Mouse (Mus musculus) mesoderm, embryonic 11.5 days (tissue): Measurements from ENCODE around the gene Dnpep.

Experiments used
- DNase-seq: peaks from one replicate; pipeline ENCODE4 v3.0.0-alpha.2; 2012; ENCODE audit warnings: low read depth, low spot score

Dnpep gene

GRCm38 (mm10) chr1:75331271-75331670 is 13.5 kb upstream of the Dnpep start:
- DNase-seq, result no peak

DNA sequence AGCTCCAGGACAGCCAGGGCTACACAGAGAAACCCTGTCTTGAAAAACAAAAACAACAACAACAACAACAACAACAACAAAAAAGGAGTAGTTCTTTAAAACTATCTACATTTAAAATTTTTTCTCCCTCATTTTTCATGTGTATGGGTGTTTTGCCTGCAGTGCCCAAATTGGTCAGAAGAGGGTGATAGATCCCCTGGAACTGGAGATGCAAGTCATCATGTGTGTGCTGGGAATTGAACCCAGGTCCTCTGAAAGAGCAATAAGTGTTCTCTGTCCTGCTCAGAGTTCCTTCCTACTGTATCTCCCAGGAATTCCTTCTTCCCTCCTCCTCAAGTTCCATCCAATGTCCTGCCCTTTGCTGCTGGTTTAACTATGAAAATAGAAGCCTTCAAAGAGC is 9.7 kb upstream of the Dnpep start:
- DNase-seq, result no peak

DNA sequence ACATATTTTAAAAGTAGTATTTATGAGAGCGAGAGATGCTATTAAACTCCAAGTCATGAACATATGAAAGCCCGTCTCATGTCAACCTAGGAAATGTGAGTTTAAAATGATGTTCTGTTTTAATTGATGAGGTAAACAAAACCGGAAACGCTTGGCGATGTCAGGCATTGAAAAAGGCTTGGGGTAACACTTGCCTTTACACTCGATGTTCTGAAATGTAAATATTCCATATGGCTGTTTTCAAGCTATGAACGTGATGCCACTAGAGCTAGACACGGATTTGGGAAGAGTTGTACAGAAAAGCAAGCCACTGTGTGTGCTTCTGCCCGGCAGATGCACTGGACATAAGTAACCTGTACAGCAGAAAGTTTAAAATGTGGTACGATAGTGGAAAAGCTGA is 1.4 kb upstream of the Dnpep start:
- DNase-seq, result no peak

- DNase-seq, result no peak
These were observed 946 bp upstream of the Dnpep start for GRCm38 (mm10) chr1:75318736-75319135.

DNA sequence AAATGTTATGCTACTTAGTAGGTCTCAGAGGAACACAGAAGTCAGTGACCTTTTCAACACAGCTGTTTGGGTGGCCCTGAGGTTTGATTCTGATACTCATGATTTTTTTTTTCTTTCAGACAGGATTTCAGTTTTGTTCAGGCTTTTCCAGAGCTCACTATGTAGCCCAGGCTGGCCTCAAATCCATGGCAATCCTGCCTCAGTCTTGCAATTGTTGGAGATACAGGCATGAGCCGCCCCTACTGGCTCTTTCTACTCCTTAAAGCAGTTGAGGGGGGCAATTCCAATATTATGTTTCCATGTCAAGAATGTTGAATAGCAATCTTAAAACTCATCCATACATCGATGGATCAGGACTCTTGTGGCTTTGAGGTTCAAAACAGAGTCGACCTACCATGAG is 511 bp upstream of the Dnpep start:
- no peak for DNase-seq

DNA sequence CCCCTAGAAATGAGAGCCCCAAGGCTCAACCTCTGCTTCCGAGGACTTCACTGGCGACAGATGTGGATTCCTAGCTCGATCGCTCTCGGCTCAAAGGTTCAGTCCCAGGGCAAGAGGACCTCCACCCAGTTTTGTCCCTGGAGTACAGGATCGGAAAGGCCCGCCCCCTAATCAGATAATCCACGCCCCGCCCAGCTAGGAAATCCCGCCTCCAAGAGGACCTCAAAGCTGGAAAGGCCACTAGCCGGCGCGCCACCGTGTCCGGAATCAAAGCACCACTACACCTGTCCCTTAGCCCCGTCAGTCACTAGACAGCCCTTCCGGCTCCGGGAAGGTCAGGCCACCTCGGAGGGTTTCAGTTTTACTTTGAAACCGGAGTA is 939 bp downstream of the Dnpep start:
- peak; percentile 80 for DNase-seq

DNA sequence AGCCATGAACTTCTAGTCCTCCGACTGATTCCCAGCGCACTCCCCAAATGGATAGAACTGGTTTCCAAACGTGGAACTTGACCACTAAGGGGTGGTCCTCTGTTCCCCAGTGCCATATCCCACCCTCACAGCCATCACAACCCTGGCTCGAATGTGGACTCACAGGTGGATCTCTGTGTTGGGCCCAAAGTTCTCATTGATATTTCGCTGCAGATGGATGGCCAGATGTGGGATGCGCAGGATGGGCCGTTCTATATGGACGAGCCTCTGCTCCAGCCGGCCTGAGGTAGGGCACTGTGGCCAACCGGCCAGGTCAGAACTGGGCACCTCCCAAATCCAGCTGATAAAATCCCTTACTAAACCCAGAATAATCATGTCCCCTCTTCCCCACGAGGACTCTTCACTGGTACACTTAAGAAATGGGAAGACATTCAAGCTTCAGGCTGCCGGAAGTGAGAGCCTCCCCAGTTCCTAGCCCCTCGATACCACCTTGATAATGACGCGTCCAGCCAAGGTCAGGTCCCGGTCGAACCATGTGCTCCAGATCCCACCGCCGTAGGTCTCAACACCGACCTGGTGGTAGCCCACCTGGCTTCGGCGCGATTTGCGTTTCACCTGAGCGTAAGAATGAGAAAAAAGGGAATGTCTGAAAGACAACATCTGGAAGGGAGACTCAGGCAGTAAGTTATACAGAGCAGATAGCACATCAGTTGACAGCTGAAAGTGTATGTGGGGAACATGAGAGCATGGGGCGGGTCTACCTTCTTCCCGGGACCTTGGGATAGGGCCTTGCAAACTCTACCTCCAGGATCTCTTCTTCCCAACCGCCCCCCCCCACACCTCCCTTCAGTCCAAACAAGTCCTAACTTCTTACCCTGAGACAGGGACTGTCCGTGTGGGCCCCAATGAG is 2.1 kb downstream of the Dnpep start:
- DNase-seq, result no peak

DNA sequence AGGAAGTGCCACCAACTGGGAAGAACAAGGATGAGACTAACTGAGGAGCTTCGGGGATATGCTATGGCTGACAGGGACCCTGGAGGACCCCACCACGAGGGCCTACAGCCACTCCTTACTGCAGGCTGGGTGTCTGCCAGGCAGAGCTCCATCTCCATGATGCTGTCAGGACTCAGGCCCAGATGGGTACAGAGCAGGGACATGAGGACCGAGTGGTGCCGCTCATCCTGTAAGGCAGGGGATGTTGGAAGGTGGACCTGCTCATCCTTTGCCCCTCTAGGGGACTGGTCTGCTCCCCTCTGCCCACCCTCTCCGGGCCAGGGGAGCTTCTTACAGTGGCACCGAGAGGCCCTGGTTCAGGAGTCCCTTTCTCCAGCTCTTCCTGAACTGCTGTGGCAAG is 2.8 kb downstream of the Dnpep start:
- DNase-seq, result no peak

- no peak for DNase-seq
These were observed 6.1 kb downstream of the Dnpep start for GRCm38 (mm10) chr1:75311694-75312093.

GRCm38 (mm10) chr1:75304662-75305061 is 13.1 kb downstream of the Dnpep start:
- no peak for DNase-seq

GRCm38 (mm10) chr1:75294294-75294693 is 23.5 kb downstream of the Dnpep start:
- no peak for DNase-seq

DNA sequence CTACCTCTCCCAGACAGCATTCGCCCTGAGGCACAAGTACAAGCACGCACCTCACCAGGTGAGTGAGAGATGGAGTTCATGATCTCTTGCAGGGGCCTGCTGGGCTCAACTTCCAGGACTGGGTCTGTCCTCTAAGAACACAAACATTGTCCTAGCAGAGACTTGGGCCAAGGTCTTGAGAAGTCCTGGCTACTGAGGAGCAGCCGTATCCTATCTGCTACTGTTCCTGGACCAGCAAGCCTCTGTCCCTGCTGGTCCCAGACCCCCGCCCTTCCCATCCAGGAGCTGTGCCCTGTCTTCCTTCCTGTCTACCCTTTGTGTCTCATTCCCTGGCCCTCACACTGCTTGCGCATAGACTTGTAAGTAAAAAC is 24.5 kb downstream of the Dnpep start:
- no peak for DNase-seq

DNA sequence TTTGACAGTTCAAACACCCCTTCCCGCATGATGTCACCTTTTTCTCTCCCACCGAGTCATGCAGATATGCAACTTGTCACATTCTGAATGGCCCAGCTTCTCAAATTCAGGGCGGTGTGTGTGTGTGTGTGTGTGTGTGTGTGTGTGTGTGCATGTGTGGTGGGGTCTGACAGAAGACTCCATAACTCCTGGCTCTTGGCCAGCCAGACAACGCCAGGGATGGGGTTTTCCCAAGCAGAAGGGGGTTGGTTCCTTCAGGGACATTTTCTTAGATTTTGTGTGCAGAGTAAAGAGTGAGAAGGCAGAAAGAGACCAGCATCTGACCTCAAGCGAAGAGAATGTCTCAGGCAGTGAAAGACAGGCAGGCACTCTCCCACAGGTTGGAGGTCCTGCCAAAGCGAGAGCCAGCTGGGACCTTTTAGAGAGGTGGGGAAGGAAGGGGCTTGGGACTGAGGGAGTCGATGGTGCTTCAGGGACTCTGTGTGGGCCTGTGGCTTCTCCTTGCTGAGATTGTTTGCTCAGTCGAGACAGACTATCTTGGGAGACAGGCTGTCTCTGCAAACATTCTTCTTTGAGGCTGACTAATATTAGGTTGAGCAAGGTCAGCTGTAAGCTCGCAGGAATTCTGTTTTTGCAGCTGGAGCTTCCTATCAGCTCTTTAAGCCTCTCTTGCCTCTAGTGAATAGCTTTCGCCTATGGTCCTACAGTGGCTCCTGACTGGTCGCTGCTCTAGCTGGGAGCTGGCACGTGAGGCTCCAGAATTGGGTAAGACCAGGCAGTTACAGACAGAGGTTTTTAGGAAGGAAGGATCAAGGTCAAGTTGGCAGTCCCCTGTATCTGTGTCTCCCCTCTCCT is 25.1 kb downstream of the Dnpep start:
- no peak for DNase-seq

DNA sequence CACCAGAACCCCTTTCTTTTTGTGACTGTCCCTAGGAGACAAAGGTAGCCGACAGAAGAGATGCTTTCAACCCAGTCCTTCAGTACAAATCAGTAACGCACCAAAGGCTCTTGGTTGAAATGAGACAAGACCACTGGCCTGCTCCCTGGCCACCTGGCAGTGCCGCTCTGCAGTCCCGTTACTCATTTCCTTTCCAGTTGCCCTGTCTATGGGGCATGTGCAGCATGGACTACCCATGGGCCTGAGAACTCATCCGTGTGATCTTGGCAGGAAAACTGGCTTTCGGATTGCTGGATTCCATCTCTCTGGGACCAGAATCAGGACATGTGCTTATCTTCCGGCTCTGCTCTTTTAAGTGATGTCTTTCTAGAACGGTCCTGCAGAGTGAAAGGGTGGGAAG is 26.5 kb downstream of the Dnpep start:
- DNase-seq, result no peak

DNA sequence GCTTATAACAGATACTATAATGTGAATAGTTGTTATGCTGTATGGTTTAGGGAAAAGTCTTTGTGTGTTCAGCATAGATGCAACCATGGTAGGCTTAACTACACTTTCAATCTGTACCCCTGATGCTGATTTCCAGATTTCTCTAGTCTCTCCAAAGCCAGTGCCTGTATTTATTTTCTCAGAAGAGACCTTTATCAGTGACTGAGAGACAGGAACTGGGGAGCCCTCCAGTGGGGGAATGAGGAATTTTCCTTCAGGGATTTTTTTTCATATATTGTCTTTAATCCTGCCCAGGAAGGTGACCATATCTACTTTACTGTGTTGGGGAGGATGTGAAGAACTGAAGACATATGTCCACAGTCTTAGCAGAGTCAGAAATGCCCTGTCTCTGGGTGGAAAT is 27.2 kb downstream of the Dnpep start:
- DNase-seq, result no peak

- no peak for DNase-seq
These were observed 27.8 kb downstream of the Dnpep start for GRCm38 (mm10) chr1:75289888-75290431.

DNA sequence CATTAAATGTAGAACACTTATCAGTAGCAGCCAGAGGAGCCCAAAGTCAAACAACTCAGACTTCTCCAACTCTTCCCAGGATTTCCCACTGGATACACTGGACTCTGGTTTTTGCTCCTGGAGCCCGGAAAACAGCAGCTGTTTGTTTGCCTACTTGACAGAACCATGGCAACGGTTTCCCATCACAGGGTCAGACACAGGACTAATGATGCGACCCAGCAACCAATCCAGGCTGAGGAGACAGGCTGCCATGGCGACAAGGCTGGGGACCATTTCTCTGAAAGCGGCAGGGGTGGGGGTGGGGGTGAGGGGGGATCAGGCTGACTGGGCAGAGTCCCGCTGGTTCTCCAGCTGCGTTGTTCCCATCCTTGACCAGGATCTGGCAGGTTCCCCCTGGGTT is 28.4 kb downstream of the Dnpep start:
- DNase-seq, result peak; percentile 80

GRCm38 (mm10) chr1:75284911-75285310 is 32.9 kb downstream of the Dnpep start:
- DNase-seq, result no peak

GRCm38 (mm10) chr1:75283017-75283416 is 34.8 kb downstream of the Dnpep start:
- DNase-seq, result no peak

- no peak for DNase-seq
These were observed 39.6 kb downstream of the Dnpep start, which contains the start of gene Resp18 for GRCm38 (mm10) chr1:75278228-75278627. Gene Resp18, minus strand, starts transcription at chr1:75278415.

DNA sequence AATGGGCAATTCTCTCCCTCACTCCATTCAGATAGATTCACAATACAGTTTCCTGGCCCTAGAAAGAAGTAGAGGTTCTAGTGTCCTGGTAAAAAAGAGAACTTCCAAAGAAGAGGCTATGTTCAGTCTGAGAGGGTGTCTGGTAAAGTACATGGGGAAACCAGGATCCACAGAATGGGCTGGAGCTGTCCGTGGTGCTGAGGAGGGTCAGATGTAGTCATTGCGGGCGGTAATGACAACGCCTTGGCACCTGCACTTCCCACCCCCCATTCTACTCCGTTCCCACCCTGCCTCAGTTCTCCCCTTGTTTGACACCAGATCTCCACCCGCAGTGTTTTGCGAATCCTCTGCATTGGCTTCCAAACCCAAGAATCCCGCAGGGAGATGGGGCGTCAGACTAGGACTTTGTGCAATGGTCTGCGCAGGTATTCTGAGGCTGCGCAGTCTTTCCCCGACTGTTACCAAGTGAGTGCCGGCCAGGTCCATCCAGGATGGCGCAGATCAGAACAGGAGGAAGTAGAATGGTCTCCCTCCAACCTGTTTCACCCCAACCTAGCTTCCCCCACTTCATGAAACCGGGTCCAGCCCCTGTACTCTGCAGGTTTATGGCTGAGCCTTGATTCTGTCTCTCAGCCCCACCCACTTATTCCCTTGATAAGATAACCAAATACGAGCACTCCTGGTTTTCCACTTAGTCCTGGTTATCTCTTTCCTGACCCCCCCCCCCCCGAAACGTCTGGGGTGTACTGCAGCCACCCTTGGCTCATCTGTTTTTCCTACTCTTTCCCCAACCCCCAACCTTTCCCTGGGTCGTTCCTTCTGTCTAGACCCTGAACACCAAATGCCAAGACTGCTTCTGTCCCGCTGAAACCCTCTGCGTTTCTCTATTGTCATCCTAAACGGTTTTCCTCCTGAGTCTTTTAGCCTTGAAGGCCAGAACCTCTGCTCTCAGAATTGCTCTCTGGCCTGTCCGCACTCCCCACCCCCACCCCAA is 40.3 kb downstream of the Dnpep start:
- DNase-seq, result peak; percentile 73
